In the genomic region with DNA sequence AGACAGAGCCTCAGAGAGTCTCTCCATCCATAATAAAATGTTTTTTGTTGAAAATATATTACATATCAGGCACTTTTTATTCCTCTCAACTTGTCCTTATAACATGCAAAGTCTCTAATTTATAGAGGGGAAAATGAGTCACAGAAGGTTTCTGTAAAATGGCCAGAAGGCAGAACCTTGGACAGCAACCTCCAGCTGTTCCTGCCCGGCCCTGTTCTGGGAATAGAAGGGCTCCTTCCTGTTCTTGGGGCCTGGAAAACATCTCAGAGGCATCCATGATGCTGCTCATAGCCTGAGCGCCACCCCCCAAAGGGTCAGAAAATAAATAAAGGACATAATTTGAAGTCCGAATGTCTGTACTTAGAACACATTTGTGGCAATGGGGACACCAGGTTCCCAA, we compare ENCODE assay signal across 21 mouse cellular contexts.
DNase-seq lines count a peak whose midpoint lies in the region; ATAC-seq and TF ChIP-seq lines count a peak whose summit lies in the region.
"Had no signal": no experiment of that assay in that cellular context is flagged by ENCODE, and none has a peak within 500 bp of the region (broad histone marks: within the 10 kb centered on the region; RNA-seq: fewer than 3 reads in every experiment).

No protein-coding gene starts in this region.

- no peak overlapping the region for H3K4me2 ChIP-seq in embryonic facial prominence, embryonic 11.5 days (ENCODE audit: low read depth, low read length)
- H3K4me2 ChIP-seq in stomach, postnatal 0 days (replicated peaks; ENCODE audit: low read depth) = no peak overlapping the region
- H3K4me2 ChIP-seq in midbrain, embryonic 16.5 days (ENCODE audit: low read length) = no peak overlapping the region
- H3K4me2 ChIP-seq: heart, embryonic 13.5 days had no signal

- DNase-seq in heart, postnatal 4 days = peak; percentile 10
- DNase-seq in heart, adult 9 months (ENCODE audit: low spot score in 2 of 2) = no peak
- DNase-seq in testis, postnatal 10 days (ENCODE audit: low spot score) = peak; percentile 50
- DNase-seq in testis, postnatal 14 days (ENCODE audit: low spot score) = no peak
- DNase-seq in embryonic facial prominence, embryonic 11.5 days (ENCODE audit: low spot score) = peak; percentile 66
- peak; percentile 13 for DNase-seq in stomach, postnatal 0 days (ENCODE audit: low spot score)
- DNase-seq in thymus, postnatal 10 days (ENCODE audit: low spot score in 2 of 2) = no peak
- DNase-seq: cerebellum, adult 11 months; cerebellum, postnatal 36 days; gastrocnemius, adult 2 months; kidney, adult 2 months; lung, adult 2 months; retina, postnatal 1 day; thymus, postnatal 36 days had no signal

- H3K36me3 ChIP-seq in embryonic facial prominence, embryonic 11.5 days (replicated peaks; ENCODE audit: control insufficient read depth, insufficient read depth, low read depth, low read length) = no peaks in the 10 kb centered on the region
- no peaks in the 10 kb centered on the region for H3K36me3 ChIP-seq in stomach, postnatal 0 days (ENCODE audit: control insufficient read depth, insufficient read depth, low read length)
- no peaks in the 10 kb centered on the region for H3K36me3 ChIP-seq in midbrain, embryonic 16.5 days (ENCODE audit: control insufficient read depth, insufficient read depth, low read length)
- H3K36me3 ChIP-seq: heart, embryonic 13.5 days had no signal

- 38% methylated on average over 3 of the region's 3 CpGs for WGBS in embryonic facial prominence, embryonic 11.5 days
- 31% methylated on average over 3 of the region's 3 CpGs for WGBS in stomach, postnatal 0 days
- 54% methylated on average over 3 of the region's 3 CpGs for WGBS in midbrain, embryonic 16.5 days

- TF ChIP-seq CTCF in stomach, postnatal 0 days (IDR thresholded peaks at IDR 0.05; ENCODE audit: low read depth) = no peak

- no peak overlapping the region for H3K27ac ChIP-seq in embryonic facial prominence, embryonic 11.5 days (replicated peaks; ENCODE audit: low read depth, low read length)
- no peak overlapping the region for H3K27ac ChIP-seq in stomach, postnatal 0 days (replicated peaks)
- H3K27ac ChIP-seq in midbrain, embryonic 16.5 days (ENCODE audit: low read length) = no peak overlapping the region
- H3K27ac ChIP-seq: gastrocnemius, adult 2 months; heart, embryonic 13.5 days; layer of hippocampus, adult 2 months; left cerebral cortex, adult 2 months had no signal

- no peak for TF ChIP-seq EP300 in stomach, postnatal 0 days (optimal IDR thresholded peaks at IDR 0.05)

- no peak overlapping the region for H3K4me3 ChIP-seq in embryonic facial prominence, embryonic 11.5 days (ENCODE audit: low read depth, low read length)
- H3K4me3 ChIP-seq in stomach, postnatal 0 days (ENCODE audit: low read depth, low read length) = no peak overlapping the region
- no peak overlapping the region for H3K4me3 ChIP-seq in midbrain, embryonic 16.5 days (ENCODE audit: low read depth, low read length)
- H3K4me3 ChIP-seq: gastrocnemius, adult 2 months; heart, embryonic 13.5 days; layer of hippocampus, adult 2 months; left cerebral cortex, adult 2 months had no signal

- no peak for ATAC-seq in embryonic facial prominence, embryonic 11.5 days (replicated peaks; ENCODE audit: insufficient number of reproducible peaks, low FRiP score, low TSS enrichment, low read depth)
- ATAC-seq in stomach, postnatal 0 days (ENCODE audit: low FRiP score, low TSS enrichment) = no peak
- ATAC-seq in midbrain, embryonic 16.5 days = no peak
- ATAC-seq: CD4-positive, CD25-positive, alpha-beta regulatory T cell, adult 4 months; forebrain, embryonic 14.5 days; hindbrain, embryonic 16.5 days had no signal

- H3K4me1 ChIP-seq in embryonic facial prominence, embryonic 11.5 days (ENCODE audit: control insufficient read depth, insufficient read depth, low read length) = no peaks in the 10 kb centered on the region
- H3K4me1 ChIP-seq in stomach, postnatal 0 days (replicated peaks; ENCODE audit: control insufficient read depth, insufficient read depth) = no peaks in the 10 kb centered on the region
- no peaks in the 10 kb centered on the region for H3K4me1 ChIP-seq in midbrain, embryonic 16.5 days (ENCODE audit: control insufficient read depth, insufficient read depth, low read length)
- H3K4me1 ChIP-seq: heart, embryonic 13.5 days had no signal

- no peaks in the 10 kb centered on the region for H3K9me3 ChIP-seq in embryonic facial prominence, embryonic 11.5 days (replicated peaks; ENCODE audit: control insufficient read depth, low read length)
- no peaks in the 10 kb centered on the region for H3K9me3 ChIP-seq in stomach, postnatal 0 days (ENCODE audit: control insufficient read depth, low read length)
- no peaks in the 10 kb centered on the region for H3K9me3 ChIP-seq in midbrain, embryonic 16.5 days (replicated peaks; ENCODE audit: control insufficient read depth, low read length, poor library complexity, severe bottlenecking)
- H3K9me3 ChIP-seq: heart, embryonic 13.5 days had no signal

- H3K27me3 ChIP-seq in embryonic facial prominence, embryonic 11.5 days (ENCODE audit: control insufficient read depth, insufficient read depth, low read length) = no peaks in the 10 kb centered on the region
- H3K27me3 ChIP-seq in stomach, postnatal 0 days (ENCODE audit: control insufficient read depth, insufficient read depth, low read length) = no peaks in the 10 kb centered on the region
- H3K27me3 ChIP-seq in midbrain, embryonic 16.5 days (ENCODE audit: control insufficient read depth, insufficient read depth, low read depth, low read length) = no peaks in the 10 kb centered on the region

- no peak overlapping the region for H3K9ac ChIP-seq in embryonic facial prominence, embryonic 11.5 days (replicated peaks; ENCODE audit: low read length)
- H3K9ac ChIP-seq in stomach, postnatal 0 days (ENCODE audit: low read length) = no peak overlapping the region
- H3K9ac ChIP-seq in midbrain, embryonic 16.5 days (ENCODE audit: low read depth, low read length) = no peak overlapping the region
- H3K9ac ChIP-seq: heart, embryonic 13.5 days had no signal

Comparison
In these comparisons a context has a peak if more than half of its experiments do, and no peak if none do; other contexts are left out.
1. DNase-seq: peak in heart, postnatal 4 days (single experiment), testis, postnatal 10 days (single experiment), embryonic facial prominence, embryonic 11.5 days (single experiment) and stomach, postnatal 0 days (single experiment); none in heart, adult 9 months (0 of 2), testis, postnatal 14 days (single experiment) and thymus, postnatal 10 days (0 of 2).